Mouse (Mus musculus): ENCODE data around the gene Rras2. TPM values are rescaled to one million over a fixed set of nuclear protein-coding genes. Genes with fewer than 3 reads are reported as not detected.

Rras2 gene
- polyA plus RNA-seq, 1 experiment from 2014 or later: 47.1 TPM

DNA sequence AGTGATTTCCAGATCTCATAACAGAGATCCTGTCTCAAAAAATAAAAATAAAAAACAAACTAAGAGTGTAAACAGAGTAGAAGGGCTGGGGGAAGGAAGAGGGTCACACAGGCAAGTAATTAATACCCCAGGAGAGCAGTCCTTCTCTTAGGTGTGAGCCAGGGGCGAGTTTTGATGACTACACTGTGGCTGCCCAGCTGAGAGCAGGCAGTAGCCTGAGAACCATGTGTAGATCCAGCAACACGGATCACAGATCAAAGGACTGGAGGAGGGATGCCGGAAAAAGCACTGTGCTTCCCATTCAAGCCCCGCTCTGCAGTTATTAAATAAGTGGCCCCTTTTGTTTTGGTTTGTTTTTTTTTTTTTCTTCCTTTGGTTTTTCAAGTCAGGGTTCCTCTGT is 15.0 kb downstream of the Rras2 start:
- no peaks in the 10 kb centered on the region for H3K9me3 ChIP-seq (ENCODE audit: low read depth, low read length)
- peaks cover 4% of the 10 kb centered on the region; the same call in 1 of the 2 replicates for H3K4me1 ChIP-seq (ENCODE audit: insufficient read depth)
- no peak for TF ChIP-seq CTCF (IDR thresholded peaks at IDR 0.05; ENCODE audit: low read depth)
- H3K27ac ChIP-seq (ENCODE audit: low read depth): no peak overlapping the region
- H3K4me2 ChIP-seq: no peak overlapping the region
- 60% methylated on average over 4 of the region's 4 CpGs for WGBS
- H3K4me3 ChIP-seq (ENCODE audit: low read depth, low read length): no peak overlapping the region
- H3K27me3 ChIP-seq (ENCODE audit: insufficient read depth, low read length): no peaks in the 10 kb centered on the region
- DNase-seq (no peak), ATAC-seq (ENCODE audit: insufficient read depth) (no peak)
- no peak overlapping the region for H3K9ac ChIP-seq
- no peaks in the 10 kb centered on the region for H3K36me3 ChIP-seq (ENCODE audit: insufficient read depth)

DNA sequence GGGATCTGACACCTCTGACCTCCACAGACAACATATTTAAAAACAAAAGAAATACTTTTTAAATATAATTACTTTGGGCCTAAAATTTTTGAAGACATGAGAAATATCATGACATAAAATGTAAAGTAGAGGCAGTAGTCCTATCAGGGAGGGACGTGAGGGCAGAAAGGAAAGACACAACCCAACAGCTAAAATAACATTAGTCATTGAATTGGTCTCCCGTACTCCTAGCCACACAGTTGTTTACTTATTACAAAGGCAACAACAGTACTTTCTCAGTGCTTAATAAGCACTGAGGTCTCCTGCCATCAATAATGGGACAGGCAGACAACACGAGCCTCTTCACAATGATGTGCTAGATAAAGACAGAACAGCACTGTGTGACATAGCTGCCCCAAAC is 16.2 kb downstream of the Rras2 start:
- Histone ChIP-seq H3K4me1 (ENCODE audit: insufficient read depth) (peaks cover 4% of the 10 kb centered on the region; the same call in 1 of the 2 replicates), H3K9ac (no peak overlapping the region), H3K27me3 (ENCODE audit: insufficient read depth, low read length) (no peaks in the 10 kb centered on the region), H3K9me3 (ENCODE audit: low read depth, low read length) (no peaks in the 10 kb centered on the region), H3K27ac (ENCODE audit: low read depth) (no peak overlapping the region), H3K36me3 (ENCODE audit: insufficient read depth) (no peaks in the 10 kb centered on the region), H3K4me2 (no peak overlapping the region), H3K4me3 (ENCODE audit: low read depth, low read length) (no peak overlapping the region)
- WGBS: 40% methylated on average over 3 of the region's 3 CpGs
- no peak for TF ChIP-seq CTCF (IDR thresholded peaks at IDR 0.05; ENCODE audit: low read depth)
- DNase-seq (no peak), ATAC-seq (ENCODE audit: insufficient read depth) (no peak)

DNA sequence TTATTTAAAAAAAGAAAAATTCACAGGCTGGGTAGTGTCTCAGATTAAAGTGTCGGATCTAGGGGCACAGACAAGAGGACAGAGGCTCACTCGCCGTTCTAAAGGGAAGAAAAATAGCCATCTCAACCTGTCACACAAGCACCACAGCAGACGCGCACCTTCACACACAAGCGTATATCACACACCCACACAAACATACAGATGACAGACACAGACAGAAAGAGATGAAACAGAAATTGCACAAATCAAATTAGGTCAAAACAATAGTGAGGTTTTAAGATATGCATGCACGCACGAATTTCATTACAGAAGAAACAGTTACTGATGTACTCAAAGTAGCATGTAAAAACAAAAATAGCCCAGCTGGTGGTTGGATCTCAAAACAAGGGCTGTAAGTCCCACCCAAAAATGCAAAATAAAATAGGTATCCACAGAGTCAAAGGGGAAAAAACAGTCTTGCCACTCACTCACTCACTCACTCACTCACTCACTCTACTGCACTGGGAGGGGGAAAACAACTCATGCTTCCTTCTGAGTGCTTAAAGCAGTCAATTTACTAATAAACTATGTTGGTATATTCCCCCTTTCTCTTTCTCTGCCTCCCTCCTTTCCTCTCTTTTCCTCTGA is 23.9 kb downstream of the Rras2 start:
- no peak for ATAC-seq (ENCODE audit: insufficient read depth)
- Histone ChIP-seq H3K27me3 (ENCODE audit: insufficient read depth, low read length) (no peaks in the 10 kb centered on the region), H3K36me3 (ENCODE audit: insufficient read depth) (no peaks in the 10 kb centered on the region), H3K4me1 (ENCODE audit: insufficient read depth) (peaks cover 6% of the 10 kb centered on the region), H3K4me3 (ENCODE audit: low read depth, low read length) (no peak overlapping the region), H3K9ac (no peak overlapping the region), H3K27ac (ENCODE audit: low read depth) (no peak overlapping the region), H3K9me3 (ENCODE audit: low read depth, low read length) (no peaks in the 10 kb centered on the region), H3K4me2 (no peak overlapping the region)
- no peak for DNase-seq
- 70% methylated on average over 8 of the region's 8 CpGs for WGBS
- TF ChIP-seq CTCF (IDR thresholded peaks at IDR 0.05; ENCODE audit: low read depth): no peak

DNA sequence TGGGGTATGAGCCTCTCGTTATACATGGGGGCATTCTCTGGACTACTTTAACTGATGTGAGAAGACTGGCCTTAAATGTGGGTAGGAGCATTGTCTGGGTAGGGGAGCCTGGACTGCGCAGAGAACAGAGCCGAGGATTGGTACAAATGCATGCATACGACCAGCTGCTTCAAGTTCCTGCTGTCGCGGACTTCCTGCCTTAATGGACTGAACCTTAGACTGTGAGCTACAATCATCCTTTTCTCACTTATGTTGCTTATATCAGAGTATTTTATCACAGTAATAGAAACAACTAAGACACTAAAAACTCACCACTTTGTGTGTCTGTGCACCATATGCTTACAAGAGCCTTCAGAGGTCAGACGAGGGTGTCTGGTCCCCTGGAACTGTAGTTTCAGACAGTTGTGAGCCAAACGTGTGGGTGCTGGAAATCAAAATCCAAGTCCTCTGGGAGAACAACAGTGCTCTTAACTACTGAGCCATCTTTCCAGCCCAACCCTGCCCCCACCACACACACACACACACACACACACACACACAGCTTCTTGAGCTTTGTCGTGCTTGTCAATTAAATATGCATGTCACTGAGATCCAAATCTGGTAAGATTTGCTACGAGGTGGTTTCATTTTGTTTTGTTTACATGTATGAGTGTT is 26.6 kb downstream of the Rras2 start:
- H3K27ac ChIP-seq (ENCODE audit: low read depth): no peak overlapping the region
- ATAC-seq (ENCODE audit: insufficient read depth) (no peak), DNase-seq (no peak)
- H3K36me3 ChIP-seq (ENCODE audit: insufficient read depth): no peaks in the 10 kb centered on the region
- WGBS: 56% methylated on average over 10 of the region's 10 CpGs
- no peak overlapping the region for H3K4me3 ChIP-seq (ENCODE audit: low read depth, low read length)
- no peak for TF ChIP-seq CTCF (IDR thresholded peaks at IDR 0.05; ENCODE audit: low read depth)
- no peaks in the 10 kb centered on the region for H3K9me3 ChIP-seq (ENCODE audit: low read depth, low read length)
- H3K4me1 ChIP-seq (ENCODE audit: insufficient read depth): peaks cover 27% of the 10 kb centered on the region
- H3K9ac ChIP-seq: no peak overlapping the region
- no peak overlapping the region for H3K4me2 ChIP-seq
- no peaks in the 10 kb centered on the region for H3K27me3 ChIP-seq (ENCODE audit: insufficient read depth, low read length)

DNA sequence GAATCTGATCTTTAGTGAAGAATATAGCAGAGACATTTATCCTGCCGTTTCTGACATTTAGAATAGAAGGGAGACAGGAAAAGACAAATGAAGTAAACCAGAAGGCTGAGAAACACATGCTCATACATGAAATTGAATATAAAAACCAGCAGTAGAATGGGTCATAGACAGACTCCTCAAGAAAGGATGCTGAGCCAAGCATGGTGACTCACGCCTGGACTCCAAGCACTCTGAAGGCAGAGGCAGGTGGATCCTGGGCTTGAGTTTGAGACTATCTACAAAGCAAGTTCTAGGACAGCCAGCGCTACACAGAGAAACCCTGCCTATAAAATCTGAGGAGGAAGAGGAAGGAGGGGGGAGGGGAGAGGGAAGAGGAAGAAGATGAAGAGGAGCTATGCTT is 27.4 kb downstream of the Rras2 start:
- no peak for TF ChIP-seq CTCF (IDR thresholded peaks at IDR 0.05; ENCODE audit: low read depth)
- H3K9ac ChIP-seq: no peak overlapping the region
- 76% methylated on average over 3 of the region's 3 CpGs for WGBS
- H3K4me2 ChIP-seq: no peak overlapping the region
- ATAC-seq (ENCODE audit: insufficient read depth): no peak
- no peaks in the 10 kb centered on the region for H3K36me3 ChIP-seq (ENCODE audit: insufficient read depth)
- H3K4me1 ChIP-seq (ENCODE audit: insufficient read depth): peaks cover 27% of the 10 kb centered on the region
- no peak overlapping the region for H3K4me3 ChIP-seq (ENCODE audit: low read depth, low read length)
- H3K9me3 ChIP-seq (ENCODE audit: low read depth, low read length): no peaks in the 10 kb centered on the region
- no peaks in the 10 kb centered on the region for H3K27me3 ChIP-seq (ENCODE audit: insufficient read depth, low read length)
- DNase-seq: no peak
- no peak overlapping the region for H3K27ac ChIP-seq (ENCODE audit: low read depth)

DNA sequence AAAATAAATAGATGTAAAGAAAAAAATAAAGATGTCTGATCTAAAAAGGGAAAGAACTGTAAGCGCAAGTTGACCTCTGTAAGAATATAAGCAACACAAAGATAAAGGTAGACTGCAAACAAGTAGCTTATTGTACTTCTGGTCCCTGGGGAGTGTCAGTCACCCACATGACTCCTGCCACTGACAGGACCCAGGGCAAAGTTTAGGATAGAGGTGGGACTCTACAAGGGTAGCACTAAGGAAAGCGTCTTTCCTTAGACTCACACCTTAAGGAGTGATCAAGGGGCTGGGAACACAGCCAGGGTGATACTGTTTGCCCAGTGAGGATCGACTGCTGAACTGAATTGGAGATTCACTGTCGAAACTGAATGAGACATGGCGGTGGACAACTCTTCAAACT is 28.7 kb downstream of the Rras2 start:
- no peaks in the 10 kb centered on the region for H3K36me3 ChIP-seq (ENCODE audit: insufficient read depth)
- no peaks in the 10 kb centered on the region for H3K27me3 ChIP-seq (ENCODE audit: insufficient read depth, low read length)
- H3K4me1 ChIP-seq (ENCODE audit: insufficient read depth): peaks cover 27% of the 10 kb centered on the region
- no peak overlapping the region for H3K27ac ChIP-seq (ENCODE audit: low read depth)
- H3K9me3 ChIP-seq (ENCODE audit: low read depth, low read length): no peaks in the 10 kb centered on the region
- no peak overlapping the region for H3K9ac ChIP-seq
- ATAC-seq (ENCODE audit: insufficient read depth) (no peak), DNase-seq (no peak)
- no peak overlapping the region for H3K4me2 ChIP-seq
- no peak for TF ChIP-seq CTCF (IDR thresholded peaks at IDR 0.05; ENCODE audit: low read depth)
- WGBS: 49% methylated on average over 5 of the region's 5 CpGs
- H3K4me3 ChIP-seq (ENCODE audit: low read depth, low read length): no peak overlapping the region

DNA sequence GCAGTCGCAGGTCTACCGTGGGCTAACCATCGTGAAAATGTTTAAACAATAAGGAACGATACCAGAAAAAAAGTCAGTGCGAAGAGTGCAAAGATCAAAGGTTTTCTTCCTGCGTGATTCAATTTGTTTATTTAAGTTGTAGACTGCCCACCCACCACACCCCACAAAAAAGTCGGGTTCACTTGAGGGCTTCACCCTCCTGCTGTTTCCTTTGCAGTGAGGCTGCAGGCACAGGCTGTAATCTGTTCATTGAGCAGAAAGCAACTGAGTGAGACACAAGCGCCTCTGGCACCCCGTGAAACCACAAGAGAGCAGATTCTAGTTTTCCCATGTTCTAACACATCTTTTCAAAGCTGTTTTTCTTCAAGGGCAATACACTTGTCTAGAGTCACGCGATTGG is 29.6 kb downstream of the Rras2 start:
- no peak overlapping the region for H3K9ac ChIP-seq
- H3K4me3 ChIP-seq (ENCODE audit: low read depth, low read length): no peak overlapping the region
- H3K27me3 ChIP-seq (ENCODE audit: insufficient read depth, low read length): no peaks in the 10 kb centered on the region
- DNase-seq (no peak), ATAC-seq (ENCODE audit: insufficient read depth) (no peak)
- no peak overlapping the region for H3K4me2 ChIP-seq
- H3K27ac ChIP-seq (ENCODE audit: low read depth): no peak overlapping the region
- H3K4me1 ChIP-seq (ENCODE audit: insufficient read depth): peaks cover 27% of the 10 kb centered on the region
- H3K36me3 ChIP-seq (ENCODE audit: insufficient read depth): no peaks in the 10 kb centered on the region
- 14% methylated on average over 11 of the region's 11 CpGs for WGBS
- TF ChIP-seq CTCF (IDR thresholded peaks at IDR 0.05; ENCODE audit: low read depth): no peak
- no peaks in the 10 kb centered on the region for H3K9me3 ChIP-seq (ENCODE audit: low read depth, low read length)
